Mouse (Mus musculus) neural tube, embryonic 10.5 days (tissue): ENCODE measurements around the gene Myh9.
"Not testable (repeated sequence)": the region's sequence is repeated elsewhere in the genome, so short reads cannot be mapped to it uniquely, and the experiment has no call there.

Source experiments
- DNase-seq: peaks from one replicate; pipeline ENCODE4 v3.0.0-alpha.2; 2017; ENCODE audit warnings: low spot score; ENCODE audit errors: extremely low spot score

Myh9 gene

GRCm38 (mm10) chr15:77725393-77726020 lies 116.5 kb downstream of the Myh9 start:
- DNase-seq: not testable (repeated sequence)

GRCm38 (mm10) chr15:77724208-77724911 lies 117.6 kb downstream of the Myh9 start:
- not testable (repeated sequence) for DNase-seq

- not testable (repeated sequence) for DNase-seq
Observed at GRCm38 (mm10) chr15:77721509-77721908, 120.5 kb downstream of the Myh9 start.

GRCm38 (mm10) chr15:77718240-77718639 lies 123.7 kb downstream of the Myh9 start:
- DNase-seq: not testable (repeated sequence)
